Mouse (Mus musculus) heart, postnatal 0 days (tissue): ENCODE measurements at regions not wholly inside any gene's neighbourhood (a gene's known extent, or its start where the extent isn't known, plus 50 kb on each side); places are given as distances from the start of the nearest gene placed in this dataset.

Experiments used
- ATAC-seq: fragments of 200-750 bp; cut with Nextera tagmentation; 2 replicates; pipeline ENCODE4 v1.8.0; 2017; ENCODE audit warnings: low read depth, moderate number of reproducible peaks, moderate library complexity; ENCODE audit not compliant: insufficient read depth
- DNase-seq: peaks from one replicate; pipeline ENCODE4 v3.0.0-alpha.2; 2016; ENCODE audit warnings: low spot score
- H3K27ac ChIP-seq: fragments of 300-500 bp; sonication (generic); 2 replicates; pipeline ENCODE4 v1.5.1; 2014; ENCODE audit warnings: low read depth, mild to moderate bottlenecking
- H3K27me3 ChIP-seq: fragments of 300-500 bp; sonication (generic); 2 replicates; pipeline ENCODE4 v1.6.1; 2014; ENCODE audit warnings: low read length, mixed read lengths; ENCODE audit not compliant: control insufficient read depth, insufficient read depth
- H3K36me3 ChIP-seq: fragments of 300-500 bp; sonication (generic); replicated peaks from 2 replicates; pipeline ENCODE4 v1.6.1; 2014; ENCODE audit warnings: low read length, mixed read lengths; ENCODE audit not compliant: control insufficient read depth, insufficient read depth
- H3K4me1 ChIP-seq: fragments of 300-500 bp; sonication (generic); 2 replicates; pipeline ENCODE4 v1.6.1; 2014; ENCODE audit warnings: antibody characterized with exemption; ENCODE audit not compliant: control insufficient read depth, insufficient read depth
- H3K4me2 ChIP-seq: fragments of 300-500 bp; sonication (generic); 2 replicates; pipeline ENCODE4 v1.6.1; 2014; ENCODE audit warnings: low read depth, mild to moderate bottlenecking, low read length, moderate library complexity
- H3K4me3 ChIP-seq: fragments of 300-500 bp; sonication (generic); 2 replicates; pipeline ENCODE4 v1.5.1; 2014; ENCODE audit warnings: low read depth, low read length
- H3K9ac ChIP-seq: fragments of 300-500 bp; sonication (generic); replicated peaks from 2 replicates; pipeline ENCODE4 v1.6.1; 2014; ENCODE audit warnings: low read depth, low read length, mixed read lengths
- H3K9me3 ChIP-seq: fragments of 300-500 bp; sonication (generic); replicated peaks from 2 replicates; pipeline ENCODE4 v1.6.1; 2016; ENCODE audit warnings: low read length; ENCODE audit not compliant: control insufficient read depth
- CTCF ChIP-seq: IDR thresholded peaks from 2 replicates; pipeline ENCODE4 v1.5.1; 2016; ENCODE audit warnings: antibody characterized with exemption, control low read depth, low read depth
- EP300 ChIP-seq: IDR thresholded peaks from 2 replicates; pipeline ENCODE4 v1.6.1; 2016; ENCODE audit warnings: antibody characterized with exemption, low read depth
- WGBS: fragments of 180-500 bp; shearing (Covaris S2); extraction: QIAGEN DNeasy Blood & Tissue Kit; methylation state at CpG from one replicate; pipeline ENCODE4 v1.1.7; 2014; 5-methylcytosine and 5-hydroxymethylcytosine counted together

DNA sequence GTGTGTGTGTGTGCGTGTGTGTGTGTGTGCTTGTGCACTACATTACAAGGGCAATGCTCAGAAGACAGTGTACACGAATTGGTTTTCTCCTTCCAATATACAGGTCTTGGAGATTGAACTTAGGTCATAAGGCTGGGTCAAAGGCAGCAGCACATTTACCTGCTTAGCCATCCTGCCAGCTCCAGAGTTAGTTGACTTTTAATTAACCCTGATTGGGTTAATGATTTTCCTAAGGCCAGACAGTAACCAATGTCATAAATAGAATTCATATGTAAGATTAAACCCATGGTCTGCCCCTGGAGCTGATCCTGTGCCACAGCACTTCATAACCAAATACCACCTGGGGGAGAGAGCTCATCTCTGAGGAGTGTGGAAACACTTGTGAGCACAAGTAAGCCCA, 81.3 kb upstream of the Cenpw start:
- no peak overlapping the region for H3K9ac ChIP-seq
- H3K4me3 ChIP-seq = no peak overlapping the region
- no peak overlapping the region for H3K27ac ChIP-seq
- H3K27me3 ChIP-seq = no peaks in the 10 kb centered on the region
- no peak overlapping the region for H3K4me2 ChIP-seq
- DNase-seq (no peak), ATAC-seq (no peak)
- no peak for TF ChIP-seq EP300
- 0 out of 2 replicates have a peak, but pooled peaks cover 6% of the 10 kb centered on the region for H3K9me3 ChIP-seq
- H3K4me1 ChIP-seq = no peaks in the 10 kb centered on the region
- 85% methylated on average over 2 of the region's 2 CpGs for WGBS
- no peaks in the 10 kb centered on the region for H3K36me3 ChIP-seq

DNA sequence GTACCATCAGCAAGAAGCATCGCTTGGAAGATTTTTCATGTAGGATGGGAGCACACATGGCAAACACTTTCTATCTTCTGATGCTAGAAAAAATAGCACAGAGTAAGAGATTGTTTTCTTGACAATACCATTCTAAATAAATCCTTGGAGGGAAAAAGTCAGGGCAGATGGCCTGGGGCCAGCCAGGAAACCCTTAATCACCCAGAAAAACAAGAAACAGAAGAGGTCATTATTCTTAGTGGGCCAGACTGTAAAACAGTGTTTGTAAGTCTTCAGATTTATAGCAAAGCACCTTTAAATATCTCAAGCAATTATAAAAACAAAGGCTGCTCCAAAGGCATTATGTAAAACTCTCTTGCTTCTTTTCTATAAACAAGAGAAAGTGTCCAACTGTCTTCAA, 80.1 kb upstream of the Cenpw start:
- H3K9ac ChIP-seq = no peak overlapping the region
- 0 out of 2 replicates have a peak, but pooled peaks cover 6% of the 10 kb centered on the region for H3K9me3 ChIP-seq
- no peak overlapping the region for H3K27ac ChIP-seq
- no peaks in the 10 kb centered on the region for H3K36me3 ChIP-seq
- ATAC-seq (no peak), DNase-seq (no peak)
- H3K27me3 ChIP-seq = no peaks in the 10 kb centered on the region
- H3K4me3 ChIP-seq = no peak overlapping the region
- H3K4me2 ChIP-seq = no peak overlapping the region
- 73% methylated on average over 1 of the region's 1 CpGs for WGBS
- TF ChIP-seq EP300 = no peak
- TF ChIP-seq CTCF = no peak
- no peaks in the 10 kb centered on the region for H3K4me1 ChIP-seq

DNA sequence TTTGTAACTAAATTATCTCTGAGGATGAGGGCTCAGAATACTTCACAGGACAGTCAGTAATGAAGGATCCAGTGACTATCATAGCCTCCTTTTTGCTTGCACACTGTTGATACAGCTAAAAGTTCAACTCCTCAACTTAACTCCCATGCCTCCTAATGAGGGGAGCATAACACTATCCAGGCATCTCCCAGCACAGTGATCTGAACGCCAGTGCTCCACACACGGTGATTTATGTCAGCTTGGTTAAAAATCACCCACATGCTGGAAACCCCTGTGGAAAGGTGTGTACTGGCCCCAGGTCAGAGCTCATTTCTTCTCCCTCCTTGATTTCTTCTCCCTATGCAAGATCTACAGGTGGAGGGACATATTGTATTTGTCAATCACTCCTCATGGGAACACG, 79.6 kb upstream of the Cenpw start:
- H3K9me3 ChIP-seq = 0 out of 2 replicates have a peak, but pooled peaks cover 6% of the 10 kb centered on the region
- no peaks in the 10 kb centered on the region for H3K36me3 ChIP-seq
- no peaks in the 10 kb centered on the region for H3K27me3 ChIP-seq
- ATAC-seq (no peak), DNase-seq (no peak)
- no peak overlapping the region for H3K4me3 ChIP-seq
- TF ChIP-seq CTCF (no peak), EP300 (no peak)
- H3K9ac ChIP-seq = no peak overlapping the region
- no peak overlapping the region for H3K27ac ChIP-seq
- H3K4me2 ChIP-seq = no peak overlapping the region
- 38% methylated on average over 3 of the region's 3 CpGs for WGBS
- no peaks in the 10 kb centered on the region for H3K4me1 ChIP-seq

DNA sequence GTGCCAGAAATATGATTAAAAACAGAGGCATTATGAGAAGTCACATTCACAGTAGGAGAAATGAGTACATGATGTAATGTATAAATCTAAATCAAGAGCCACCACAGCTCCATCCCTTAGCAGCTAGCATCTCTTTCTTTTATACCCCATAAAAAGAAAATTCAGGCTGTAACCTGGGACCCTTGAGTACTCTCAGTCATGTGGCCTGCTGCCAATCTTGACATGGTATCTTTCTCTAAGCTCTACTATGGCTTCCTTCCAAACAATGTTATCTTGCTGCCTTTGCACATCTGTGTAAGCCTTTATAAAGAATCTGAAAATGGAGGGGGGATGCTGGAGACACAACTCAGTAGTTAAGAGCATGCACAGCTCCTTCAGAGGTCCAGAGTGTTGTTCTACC, 78.6 kb upstream of the Cenpw start:
- Histone ChIP-seq H3K36me3 (no peaks in the 10 kb centered on the region), H3K4me1 (no peaks in the 10 kb centered on the region), H3K27ac (no peak overlapping the region), H3K9me3 (0 out of 2 replicates have a peak, but pooled peaks cover 6% of the 10 kb centered on the region), H3K4me3 (no peak overlapping the region), H3K27me3 (no peaks in the 10 kb centered on the region), H3K4me2 (no peak overlapping the region), H3K9ac (no peak overlapping the region)
- no peak for DNase-seq
- TF ChIP-seq CTCF (no peak), EP300 (no peak)
- no peak for ATAC-seq

DNA sequence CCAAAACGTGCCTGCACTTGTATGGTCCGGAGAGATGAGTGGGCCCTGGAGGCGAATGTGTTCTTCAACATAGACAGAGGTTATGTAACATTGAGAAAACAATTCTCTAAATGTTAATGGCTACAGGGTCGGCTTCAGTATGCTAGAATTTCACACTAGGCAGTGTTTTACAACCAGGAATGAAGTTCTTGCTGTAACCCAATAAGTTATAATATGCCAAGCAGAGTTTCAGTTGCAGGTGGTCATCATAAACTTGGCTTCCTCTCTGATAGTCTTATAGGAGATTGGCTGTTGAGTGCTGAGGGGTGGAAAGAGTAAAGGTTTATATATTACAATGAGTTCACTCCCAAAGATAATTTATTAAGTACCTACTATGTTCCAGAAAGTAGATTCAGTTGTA, 64.8 kb upstream of the Cenpw start:
- Histone ChIP-seq H3K4me2 (no peak overlapping the region), H3K9ac (no peak overlapping the region), H3K4me3 (no peak overlapping the region), H3K27ac (no peak overlapping the region), H3K27me3 (no peaks in the 10 kb centered on the region), H3K36me3 (no peaks in the 10 kb centered on the region), H3K4me1 (no peaks in the 10 kb centered on the region), H3K9me3 (no peaks in the 10 kb centered on the region)
- ATAC-seq (no peak), DNase-seq (no peak)
- no peak for TF ChIP-seq CTCF
- no peak for TF ChIP-seq EP300
- 74% methylated on average over 4 of the region's 4 CpGs for WGBS

DNA sequence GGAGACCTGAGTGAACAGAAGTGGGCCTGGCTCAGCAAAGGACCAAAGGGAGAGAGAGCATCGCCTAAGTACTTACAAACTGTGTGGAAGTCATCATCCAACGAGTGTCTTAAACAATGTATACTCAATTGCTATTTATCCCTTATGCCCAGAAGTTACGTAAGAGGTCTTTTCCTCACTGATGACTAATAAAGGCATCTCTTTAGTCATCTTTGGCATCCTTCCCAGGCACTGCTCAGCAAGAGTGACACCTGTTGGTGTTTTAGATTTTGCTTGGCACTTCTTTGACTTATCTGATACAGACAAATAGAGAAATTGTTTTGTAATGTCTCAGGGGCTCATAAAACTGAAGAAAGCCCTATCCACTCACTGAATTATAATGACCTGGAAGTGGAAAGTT, 59.4 kb upstream of the Cenpw start:
- H3K9ac ChIP-seq = no peak overlapping the region
- no peaks in the 10 kb centered on the region for H3K9me3 ChIP-seq
- no peak overlapping the region for H3K27ac ChIP-seq
- TF ChIP-seq EP300 (no peak), CTCF (no peak)
- ATAC-seq = no peak
- no peaks in the 10 kb centered on the region for H3K36me3 ChIP-seq
- no peak overlapping the region for H3K4me2 ChIP-seq
- H3K4me1 ChIP-seq = no peaks in the 10 kb centered on the region
- H3K4me3 ChIP-seq = no peak overlapping the region
- 51% methylated on average over 3 of the region's 3 CpGs for WGBS
- no peak for DNase-seq
- H3K27me3 ChIP-seq = no peaks in the 10 kb centered on the region
